Mouse (Mus musculus) gastrocnemius, adult 2 months (tissue): ENCODE measurements at regions not wholly inside any gene's neighbourhood (a gene's known extent, or its start where the extent isn't known, plus 50 kb on each side); places are given as distances from the start of the nearest gene placed in this dataset.
"Not testable (repeated sequence)": the region's sequence is repeated elsewhere in the genome, so short reads cannot be mapped to it uniquely, and the experiment has no call there.

Experiments
- DNase-seq: peaks from one replicate; pipeline ENCODE4 v3.0.0; 2022
- H3K27ac ChIP-seq: fragments of 200-600 bp; 2 replicates; pipeline ENCODE4 v1.8.1; 2022; ENCODE audit warnings: mild to moderate bottlenecking
- H3K4me3 ChIP-seq: fragments of 200-600 bp; 2 replicates; pipeline ENCODE4 v1.8.1; 2022; ENCODE audit warnings: mild to moderate bottlenecking, moderate library complexity
- CTCF ChIP-seq: fragments of 200-600 bp; IDR thresholded peaks from 2 replicates; pipeline ENCODE4 v1.8.1; 2022; ENCODE audit warnings: antibody characterized with exemption, mild to moderate bottlenecking, moderate library complexity
- intact Hi-C: fragments of 180-260 bp; cut with DNase I; formaldehyde crosslinking; loops from one replicate; pipeline ENCODE4 v1.15.1; 2025

- intact Hi-C loops: no loop called here
- Histone ChIP-seq H3K27ac (no peak overlapping the region), H3K4me3 (no peak overlapping the region)
- no peak for DNase-seq
- TF ChIP-seq CTCF: no peak
These were observed 69.4 kb upstream of the Dph6 start for GRCm38 (mm10) chr2:114723971-114724666.

GRCm38 (mm10) chr2:114727197-114727596, 72.4 kb upstream of the Dph6 start:
- H3K4me3 ChIP-seq: no peak overlapping the region
- TF ChIP-seq CTCF: no peak
- H3K27ac ChIP-seq: no peak overlapping the region
- intact Hi-C loops: no loop called here
- no peak for DNase-seq

- no peak overlapping the region for H3K4me3 ChIP-seq
- TF ChIP-seq CTCF: no peak
- no peak overlapping the region for H3K27ac ChIP-seq
- no peak for DNase-seq
- intact Hi-C loops: no loop called here
These were observed 80.3 kb upstream of the Dph6 start for GRCm38 (mm10) chr2:114734861-114735569.

- no peak overlapping the region for H3K4me3 ChIP-seq
- no peak overlapping the region for H3K27ac ChIP-seq
- TF ChIP-seq CTCF: no peak
- DNase-seq: no peak
- intact Hi-C loops: no loop called here
These were observed 84.9 kb upstream of the Dph6 start for GRCm38 (mm10) chr2:114739421-114740212.

GRCm38 (mm10) chr2:114763276-114763675, 108.5 kb upstream of the Dph6 start:
- no peak for TF ChIP-seq CTCF
- Histone ChIP-seq H3K4me3 (no peak overlapping the region), H3K27ac (no peak overlapping the region)
- intact Hi-C loops: no loop called here
- DNase-seq: no peak

- DNase-seq, intact Hi-C loops, H3K4me3 ChIP-seq, H3K27ac ChIP-seq: not testable (repeated sequence)
These were observed 119.0 kb upstream of the Dph6 start for GRCm38 (mm10) chr2:114773723-114774122.

GRCm38 (mm10) chr2:114774278-114774677, 119.5 kb upstream of the Dph6 start:
- H3K27ac ChIP-seq: no peak overlapping the region
- intact Hi-C loops: no loop called here
- TF ChIP-seq CTCF: no peak
- no peak overlapping the region for H3K4me3 ChIP-seq
- no peak for DNase-seq

GRCm38 (mm10) chr2:114775532-114775931, 120.8 kb upstream of the Dph6 start:
- no peak for DNase-seq
- Histone ChIP-seq H3K27ac (no peak overlapping the region), H3K4me3 (no peak overlapping the region)
- no peak for TF ChIP-seq CTCF
- intact Hi-C loops: no loop called here

GRCm38 (mm10) chr2:114776176-114776575, 121.4 kb upstream of the Dph6 start:
- H3K27ac ChIP-seq: no peak overlapping the region
- intact Hi-C loops: no loop called here
- H3K4me3 ChIP-seq: no peak overlapping the region
- DNase-seq: no peak
- TF ChIP-seq CTCF: no peak

GRCm38 (mm10) chr2:114782450-114782849, 127.7 kb upstream of the Dph6 start:
- Histone ChIP-seq H3K27ac (no peak overlapping the region), H3K4me3 (no peak overlapping the region)
- no peak for TF ChIP-seq CTCF
- no peak for DNase-seq
- intact Hi-C loops: no loop called here

- TF ChIP-seq CTCF: no peak
- intact Hi-C loops: no loop called here
- Histone ChIP-seq H3K27ac (no peak overlapping the region), H3K4me3 (no peak overlapping the region)
- DNase-seq: no peak
These were observed 129.4 kb upstream of the Dph6 start for GRCm38 (mm10) chr2:114784191-114784590.

GRCm38 (mm10) chr2:114788251-114788650, 133.5 kb upstream of the Dph6 start:
- Histone ChIP-seq H3K4me3 (no peak overlapping the region), H3K27ac (no peak overlapping the region)
- intact Hi-C loops: no loop called here
- TF ChIP-seq CTCF: no peak
- no peak for DNase-seq

GRCm38 (mm10) chr2:114796630-114797290, 142.0 kb upstream of the Dph6 start:
- intact Hi-C loops: no loop called here
- no peak overlapping the region for H3K4me3 ChIP-seq
- no peak overlapping the region for H3K27ac ChIP-seq
- TF ChIP-seq CTCF: no peak
- DNase-seq: no peak
